Mouse (Mus musculus): ENCODE data around the gene Them5.

- TF ChIP-seq CTCF (conservative IDR thresholded peaks at IDR 0.05; ENCODE audit: low read length) (no peak), NANOG (IDR thresholded peaks at IDR 0.05; ENCODE audit: borderline replicate concordance, low read length) (no peak)
Observed at GRCm38 (mm10) chr3:94338522-94338921, 3.4 kb upstream of the Them5 start.

Measured in E14TG2a.4 (cell line).